Mouse (Mus musculus): ENCODE measurements at regions not wholly inside any gene's neighbourhood (a gene's known extent, or its start where the extent isn't known, plus 50 kb on each side); places are given as distances from the start of the nearest gene placed in this dataset. TPM values are rescaled to one million over a fixed set of nuclear protein-coding genes. Genes with fewer than 3 reads are reported as not detected.
A peak's percentile ranks its signal among the peaks of the same experiment; 100 is the strongest.

- no peak for DNase-seq (ENCODE audit: low spot score in 2 of 2)
These were observed 73.4 kb upstream of the Tmem18 start for GRCm38 (mm10) chr12:30510861-30511260.

- no peak for DNase-seq (ENCODE audit: low spot score in 2 of 2)
These were observed 100.9 kb upstream of the Tmem18 start for GRCm38 (mm10) chr12:30483370-30483769.

- no peak for DNase-seq (ENCODE audit: low spot score in 2 of 2)
These were observed 100.3 kb upstream of the Sntg2 start for GRCm38 (mm10) chr12:30473473-30473815.

GRCm38 (mm10) chr12:30472743-30473472 is 99.7 kb upstream of the Sntg2 start:
- no peak for DNase-seq (ENCODE audit: low spot score in 2 of 2)

DNA sequence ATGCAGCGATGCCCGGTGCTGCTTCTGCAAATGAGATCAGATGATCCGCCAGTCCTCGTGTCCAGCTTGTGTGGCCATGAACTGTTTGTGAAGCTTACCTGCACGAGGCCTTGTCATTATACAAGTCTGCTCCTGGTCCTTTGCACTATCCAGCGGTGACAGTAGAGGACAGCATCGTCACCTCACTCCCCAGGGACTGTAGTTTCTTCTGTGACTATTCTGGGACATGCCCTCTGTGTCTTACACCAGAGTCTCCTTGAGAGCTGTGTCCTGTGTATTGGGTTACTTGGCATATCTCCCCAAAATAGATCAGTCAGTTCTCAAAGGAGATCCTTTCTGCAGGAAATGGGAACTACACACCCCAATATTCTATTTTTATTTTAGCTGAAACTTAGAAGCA is 94.0 kb upstream of the Sntg2 start:
- peak in 1 of 2 experiments; percentile 27 for DNase-seq (ENCODE audit: low spot score in 2 of 2)

- no peak for DNase-seq (ENCODE audit: low spot score in 2 of 2)
These were observed 77.4 kb upstream of the Sntg2 start for GRCm38 (mm10) chr12:30450614-30451013.

- no peak for DNase-seq (ENCODE audit: low spot score in 2 of 2)
These were observed 61.7 kb upstream of the Sntg2 start for GRCm38 (mm10) chr12:30434892-30435291.

DNA sequence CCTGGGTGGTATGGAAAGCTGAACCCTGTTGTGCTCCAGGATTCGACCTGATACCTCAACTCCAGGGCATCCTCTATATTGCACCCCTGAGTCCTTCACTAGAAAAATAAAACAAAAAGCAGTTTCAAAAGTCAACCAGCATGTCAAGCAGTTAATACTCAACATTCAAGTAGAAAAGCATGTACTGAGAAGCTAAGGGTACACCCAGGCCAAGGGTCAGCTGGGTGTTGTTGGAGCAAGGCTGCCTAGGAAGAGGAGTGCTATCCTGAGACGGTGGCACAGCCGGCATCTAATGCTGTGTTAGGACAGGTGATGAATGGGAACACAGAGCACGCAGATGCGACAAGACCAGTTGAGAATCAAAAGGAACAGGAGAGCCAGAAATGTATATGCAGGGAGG is 59.7 kb upstream of the Sntg2 start:
- no peak for DNase-seq (ENCODE audit: low spot score in 2 of 2)

DNA sequence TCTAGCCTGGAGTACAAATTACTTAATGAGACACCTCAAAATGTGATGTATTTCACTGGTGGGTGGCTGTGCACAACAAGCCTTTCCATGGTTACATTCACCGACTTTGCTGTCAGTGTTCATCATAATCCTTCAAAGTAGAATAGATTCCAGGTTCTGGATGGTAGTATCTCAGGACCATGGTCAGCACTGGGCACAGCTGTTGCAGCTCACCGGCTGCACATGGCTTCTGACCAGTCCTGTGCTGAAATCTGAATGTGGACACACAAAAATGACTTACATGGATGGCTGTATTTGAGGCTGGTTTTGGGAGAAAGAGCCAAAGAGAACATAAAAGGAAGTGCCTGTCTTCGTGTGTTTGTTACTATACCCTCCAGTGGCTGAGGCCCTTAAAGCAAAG is 57.5 kb upstream of the Sntg2 start:
- no peak for DNase-seq (ENCODE audit: low spot score in 2 of 2)

GRCm38 (mm10) chr12:30425301-30425700 is 52.1 kb upstream of the Sntg2 start:
- DNase-seq (ENCODE audit: low spot score in 2 of 2): no peak

Small RNAs in the stretch of these regions (microRNA-seq; reads per million reads assigned to microRNA genes)
- not detected for gene Gm25865
